Mouse (Mus musculus): ENCODE results near the gene Gm49510.

DNA sequence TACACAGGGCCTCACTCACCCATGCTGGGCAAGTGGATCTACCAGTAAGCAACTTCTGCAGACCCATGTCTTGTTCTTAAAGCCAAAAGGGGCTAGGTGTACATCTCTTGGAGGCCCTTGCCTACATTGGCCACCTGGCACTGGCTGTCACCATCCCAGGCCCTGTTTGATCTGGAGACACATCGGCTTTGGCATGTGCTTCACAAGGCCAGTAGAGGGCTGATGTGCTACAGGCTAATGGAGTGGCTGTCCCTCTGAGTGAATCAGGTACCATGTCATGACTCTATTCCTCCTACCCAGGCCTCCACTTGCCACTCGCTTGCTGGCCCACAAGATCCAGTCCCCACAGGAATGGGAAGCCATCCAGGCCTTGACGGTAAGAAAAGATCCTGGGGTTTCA lies 17.6 kb upstream of the Gm49510 start:
- TF ChIP-seq CHD2 (IDR thresholded peaks at IDR 0.05; ENCODE audit: low read depth, low read length) (no peak), HCFC1 (IDR thresholded peaks at IDR 0.05; ENCODE audit: borderline replicate concordance, insufficient read depth, low read length) (no peak), ZC3H11A (IDR thresholded peaks at IDR 0.05; ENCODE audit: borderline replicate concordance, low read depth, low read length) (no peak)
